Mouse (Mus musculus): Measurements from ENCODE around the gene Lamc1. TPM values are rescaled to one million over a fixed set of nuclear protein-coding genes. Genes with fewer than 3 reads are reported as not detected.

Lamc1 gene
- polyA plus RNA-seq, 1 experiment from 2014 or later: 104 TPM

DNA sequence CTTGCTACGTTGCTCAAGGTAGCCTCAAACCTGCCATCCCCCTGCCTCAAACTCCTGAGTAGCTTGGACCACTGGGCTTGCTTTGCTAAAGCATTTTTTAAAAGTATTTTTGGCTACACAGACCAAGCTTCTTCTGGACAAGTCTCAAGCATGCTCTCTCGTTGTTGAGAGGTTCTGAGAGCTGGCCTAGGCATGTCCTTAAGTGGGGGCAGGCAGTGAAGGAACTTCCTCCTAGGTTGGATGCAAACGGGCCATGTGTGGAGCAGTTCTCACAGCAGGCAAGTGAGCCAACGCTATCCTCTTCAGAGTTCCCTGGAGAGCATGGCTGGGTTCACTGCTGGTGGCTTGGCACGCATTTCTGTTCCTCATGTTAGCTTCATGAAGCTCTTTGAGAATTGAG lies 34.5 kb upstream of the Lamc1 start:
- no peaks in the 10 kb centered on the region for H3K9me3 ChIP-seq (ENCODE audit: control insufficient read depth, low read depth, low read length)
- no peak overlapping the region for H3K4me3 ChIP-seq (ENCODE audit: low read depth, low read length)
- ATAC-seq (ENCODE audit: insufficient number of reproducible peaks, insufficient read depth, low FRiP score, low read depth): no peak
- H3K27ac ChIP-seq (ENCODE audit: low read length): no peak overlapping the region
- H3K9ac ChIP-seq (replicated peaks; ENCODE audit: low read depth, low read length): no peak overlapping the region
- 76% methylated on average over 5 of the region's 5 CpGs for WGBS
- H3K27me3 ChIP-seq (ENCODE audit: control insufficient read depth, insufficient read depth, low read length): no peaks in the 10 kb centered on the region
- H3K4me2 ChIP-seq (replicated peaks; ENCODE audit: low read depth, low read length): no peak overlapping the region
- H3K36me3 ChIP-seq (ENCODE audit: control insufficient read depth, insufficient read depth, low read length): no peaks in the 10 kb centered on the region
- H3K4me1 ChIP-seq (ENCODE audit: control insufficient read depth, insufficient read depth, low read length): no peaks in the 10 kb centered on the region

DNA sequence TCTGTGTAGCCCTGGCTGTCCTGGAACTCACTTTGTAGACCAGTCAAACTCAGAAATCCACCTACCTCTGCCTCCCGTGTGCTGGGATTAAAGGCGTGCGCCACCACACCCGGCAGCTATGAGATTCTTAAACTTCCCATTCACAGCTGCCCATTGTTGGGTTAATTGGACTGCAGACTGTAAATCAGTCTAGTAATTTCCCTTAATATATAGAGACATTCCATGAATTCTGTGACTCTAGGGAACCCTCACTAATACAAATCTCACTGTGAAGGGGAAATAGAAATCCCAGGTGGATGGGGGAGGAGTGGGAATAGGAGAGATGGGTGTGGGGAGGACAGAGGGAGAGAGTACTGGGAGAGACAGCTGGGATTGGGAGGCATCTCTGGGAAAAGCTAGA lies 29.3 kb upstream of the Lamc1 start:
- no peaks in the 10 kb centered on the region for H3K27me3 ChIP-seq (ENCODE audit: control insufficient read depth, insufficient read depth, low read length)
- 91% methylated on average over 4 of the region's 4 CpGs for WGBS
- H3K4me1 ChIP-seq (ENCODE audit: control insufficient read depth, insufficient read depth, low read length): no peaks in the 10 kb centered on the region
- H3K36me3 ChIP-seq (ENCODE audit: control insufficient read depth, insufficient read depth, low read length): no peaks in the 10 kb centered on the region
- no peak overlapping the region for H3K4me3 ChIP-seq (ENCODE audit: low read depth, low read length)
- no peak overlapping the region for H3K27ac ChIP-seq (ENCODE audit: low read length)
- H3K9me3 ChIP-seq (ENCODE audit: control insufficient read depth, low read depth, low read length): no peaks in the 10 kb centered on the region
- no peak overlapping the region for H3K9ac ChIP-seq (replicated peaks; ENCODE audit: low read depth, low read length)
- no peak for ATAC-seq (ENCODE audit: insufficient number of reproducible peaks, insufficient read depth, low FRiP score, low read depth)
- no peak overlapping the region for H3K4me2 ChIP-seq (replicated peaks; ENCODE audit: low read depth, low read length)

DNA sequence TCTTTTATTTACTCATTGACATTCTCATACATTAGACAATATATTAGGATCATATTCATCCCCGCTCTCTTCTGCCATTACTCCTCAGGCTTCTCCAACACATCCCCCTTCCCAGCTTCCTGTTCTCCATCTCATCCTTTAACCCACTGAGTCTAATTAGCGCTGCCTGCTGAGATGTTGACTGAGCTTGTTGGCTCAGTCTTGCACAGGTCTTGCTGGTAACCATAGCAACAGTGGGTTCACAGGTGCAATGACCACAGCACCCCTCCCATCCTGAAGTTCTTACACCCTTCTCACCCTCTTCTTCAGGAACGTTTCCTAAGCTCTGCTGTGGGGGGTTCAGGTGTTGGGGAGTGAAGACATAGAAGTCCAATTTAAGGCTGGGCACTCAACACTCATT lies 28.0 kb upstream of the Lamc1 start:
- no peak overlapping the region for H3K27ac ChIP-seq (ENCODE audit: low read length)
- 0 out of 2 replicates have a peak, but pooled peaks cover 2% of the 10 kb centered on the region for H3K4me1 ChIP-seq (ENCODE audit: control insufficient read depth, insufficient read depth, low read length)
- no peak overlapping the region for H3K9ac ChIP-seq (replicated peaks; ENCODE audit: low read depth, low read length)
- no peaks in the 10 kb centered on the region for H3K27me3 ChIP-seq (ENCODE audit: control insufficient read depth, insufficient read depth, low read length)
- 54% methylated on average over 3 of the region's 3 CpGs for WGBS
- no peaks in the 10 kb centered on the region for H3K9me3 ChIP-seq (ENCODE audit: control insufficient read depth, low read depth, low read length)
- ATAC-seq (ENCODE audit: insufficient number of reproducible peaks, insufficient read depth, low FRiP score, low read depth): no peak
- H3K36me3 ChIP-seq (ENCODE audit: control insufficient read depth, insufficient read depth, low read length): no peaks in the 10 kb centered on the region
- H3K4me3 ChIP-seq (ENCODE audit: low read depth, low read length): no peak overlapping the region
- no peak overlapping the region for H3K4me2 ChIP-seq (replicated peaks; ENCODE audit: low read depth, low read length)

DNA sequence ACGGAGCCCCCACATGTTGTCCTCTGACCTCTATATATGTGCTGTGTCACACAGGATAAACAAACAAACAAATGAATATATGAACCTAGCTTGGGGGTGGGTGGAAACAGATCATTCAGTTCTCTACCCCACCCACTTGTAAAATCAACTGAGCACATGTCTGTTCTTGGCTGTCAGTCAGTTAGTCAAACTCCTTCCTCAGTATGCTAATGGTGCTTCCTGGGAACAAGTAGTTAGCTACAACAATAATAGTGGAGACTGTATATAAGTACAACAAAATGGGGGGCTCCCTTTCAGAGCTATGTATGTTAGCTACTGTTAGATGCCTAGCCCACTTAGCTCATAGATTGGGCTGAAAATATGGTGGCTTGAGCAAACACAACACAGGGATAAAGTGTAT lies 24.6 kb upstream of the Lamc1 start:
- Histone ChIP-seq H3K4me2 (replicated peaks; ENCODE audit: low read depth, low read length) (no peak overlapping the region), H3K9ac (replicated peaks; ENCODE audit: low read depth, low read length) (no peak overlapping the region), H3K36me3 (ENCODE audit: control insufficient read depth, insufficient read depth, low read length) (no peaks in the 10 kb centered on the region), H3K27ac (ENCODE audit: low read length) (no peak overlapping the region), H3K27me3 (ENCODE audit: control insufficient read depth, insufficient read depth, low read length) (no peaks in the 10 kb centered on the region), H3K9me3 (ENCODE audit: control insufficient read depth, low read depth, low read length) (no peaks in the 10 kb centered on the region), H3K4me1 (ENCODE audit: control insufficient read depth, insufficient read depth, low read length) (0 out of 2 replicates have a peak, but pooled peaks cover 7% of the 10 kb centered on the region), H3K4me3 (ENCODE audit: low read depth, low read length) (no peak overlapping the region)
- WGBS: 87% methylated on average over 1 of the region's 1 CpGs
- no peak for ATAC-seq (ENCODE audit: insufficient number of reproducible peaks, insufficient read depth, low FRiP score, low read depth)

DNA sequence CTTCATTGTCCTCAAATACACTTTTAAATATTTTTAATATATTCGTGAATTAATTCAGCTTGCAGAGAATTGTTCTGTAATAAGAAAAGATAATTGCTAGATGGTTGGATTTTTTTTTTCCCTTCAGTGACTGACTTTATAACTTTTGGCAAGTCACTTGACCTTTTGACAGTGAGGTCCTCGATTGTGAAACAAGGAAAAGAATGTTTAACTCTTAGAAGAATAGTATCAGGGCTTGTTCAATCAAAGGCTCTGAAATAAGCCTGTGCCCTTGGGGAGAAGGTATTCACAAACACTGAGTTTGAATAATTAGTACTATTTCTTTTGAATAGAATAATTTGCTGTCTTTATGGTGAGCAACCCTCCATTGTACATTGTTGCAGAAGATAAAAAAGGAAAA lies 21.9 kb upstream of the Lamc1 start:
- H3K27me3 ChIP-seq (ENCODE audit: control insufficient read depth, insufficient read depth, low read length): no peaks in the 10 kb centered on the region
- H3K9ac ChIP-seq (replicated peaks; ENCODE audit: low read depth, low read length): no peak overlapping the region
- H3K4me3 ChIP-seq (ENCODE audit: low read depth, low read length): no peak overlapping the region
- whole genome bisulfite sequencing: 41% methylated on average over 2 of the region's 2 CpGs
- H3K27ac ChIP-seq (ENCODE audit: low read length): no peak overlapping the region
- 0 out of 2 replicates have a peak, but pooled peaks cover 7% of the 10 kb centered on the region for H3K4me1 ChIP-seq (ENCODE audit: control insufficient read depth, insufficient read depth, low read length)
- no peaks in the 10 kb centered on the region; the same call in 1 of the 2 replicates for H3K9me3 ChIP-seq (ENCODE audit: control insufficient read depth, low read depth, low read length)
- no peak for ATAC-seq (ENCODE audit: insufficient number of reproducible peaks, insufficient read depth, low FRiP score, low read depth)
- H3K36me3 ChIP-seq (ENCODE audit: control insufficient read depth, insufficient read depth, low read length): no peaks in the 10 kb centered on the region
- no peak overlapping the region for H3K4me2 ChIP-seq (replicated peaks; ENCODE audit: low read depth, low read length)

DNA sequence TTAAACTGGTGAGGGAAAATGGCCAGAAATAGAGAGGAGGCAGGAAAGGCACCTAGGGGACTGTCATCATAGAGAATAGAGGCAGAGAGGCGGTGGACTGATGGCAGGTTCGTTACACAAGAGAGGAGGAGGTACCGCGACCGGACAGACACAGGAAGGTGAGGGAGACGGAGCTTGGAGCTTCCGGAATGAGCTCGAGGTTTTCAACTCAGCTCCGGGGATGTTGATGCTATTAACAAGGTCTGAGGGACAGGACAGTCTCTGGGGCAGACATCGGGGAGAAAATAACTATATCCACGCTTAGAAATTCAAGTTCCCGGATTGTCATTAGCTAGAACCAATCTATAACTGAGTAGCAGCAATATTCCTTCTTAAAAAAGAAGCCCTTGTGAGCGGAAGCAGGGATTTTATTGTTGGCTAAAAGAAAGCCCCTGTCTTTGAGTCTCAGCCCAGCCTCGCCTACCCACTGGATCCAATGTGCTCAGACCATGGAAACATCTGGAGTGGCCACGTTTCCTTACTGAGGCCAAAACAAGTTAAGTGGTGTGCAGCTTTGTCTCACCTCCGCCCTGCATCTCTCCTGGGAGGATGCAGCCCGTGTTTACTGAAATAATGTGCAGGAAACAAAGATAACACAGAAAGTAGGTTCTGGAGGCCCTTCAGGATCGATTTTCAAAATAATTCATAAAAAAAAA lies 21.3 kb upstream of the Lamc1 start:
- Histone ChIP-seq H3K27me3 (ENCODE audit: control insufficient read depth, insufficient read depth, low read length) (no peaks in the 10 kb centered on the region), H3K9ac (replicated peaks; ENCODE audit: low read depth, low read length) (no peak overlapping the region), H3K4me2 (replicated peaks; ENCODE audit: low read depth, low read length) (no peak overlapping the region), H3K4me1 (ENCODE audit: control insufficient read depth, insufficient read depth, low read length) (0 out of 2 replicates have a peak, but pooled peaks cover 7% of the 10 kb centered on the region), H3K9me3 (ENCODE audit: control insufficient read depth, low read depth, low read length) (no peaks in the 10 kb centered on the region; the same call in 1 of the 2 replicates), H3K27ac (ENCODE audit: low read length) (0 out of 2 replicates have a peak overlapping the region, but pooled peaks have one; percentile 27), H3K4me3 (ENCODE audit: low read depth, low read length) (no peak overlapping the region), H3K36me3 (ENCODE audit: control insufficient read depth, insufficient read depth, low read length) (no peaks in the 10 kb centered on the region)
- WGBS: 67% methylated on average over 18 of the region's 18 CpGs
- no peak for ATAC-seq (ENCODE audit: insufficient number of reproducible peaks, insufficient read depth, low FRiP score, low read depth)

DNA sequence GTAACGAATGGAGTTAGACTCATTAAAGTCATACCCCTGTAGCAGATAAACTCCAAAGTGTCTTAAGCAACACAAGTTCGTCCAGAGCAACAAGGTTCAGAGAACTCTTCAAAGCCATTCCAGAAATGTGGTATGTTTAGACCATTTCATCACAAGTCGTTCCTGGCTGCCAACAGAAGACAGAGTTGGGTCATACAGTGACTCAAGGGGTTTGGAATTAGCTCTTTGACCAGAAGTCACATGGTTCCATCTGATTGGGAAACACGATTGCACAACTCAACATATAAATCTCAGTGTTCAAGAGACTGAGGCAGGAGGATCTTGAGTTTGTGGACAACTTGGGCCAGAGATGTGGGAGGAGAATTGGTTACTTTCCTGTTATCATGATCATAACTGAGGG lies 18.4 kb upstream of the Lamc1 start:
- no peak overlapping the region for H3K4me2 ChIP-seq (replicated peaks; ENCODE audit: low read depth, low read length)
- no peak overlapping the region for H3K4me3 ChIP-seq (ENCODE audit: low read depth, low read length)
- H3K4me1 ChIP-seq (ENCODE audit: control insufficient read depth, insufficient read depth, low read length): 0 out of 2 replicates have a peak, but pooled peaks cover 7% of the 10 kb centered on the region
- ATAC-seq (ENCODE audit: insufficient number of reproducible peaks, insufficient read depth, low FRiP score, low read depth): no peak
- H3K36me3 ChIP-seq (ENCODE audit: control insufficient read depth, insufficient read depth, low read length): no peaks in the 10 kb centered on the region
- WGBS: 73% methylated on average over 4 of the region's 4 CpGs
- H3K27me3 ChIP-seq (ENCODE audit: control insufficient read depth, insufficient read depth, low read length): no peaks in the 10 kb centered on the region
- H3K9ac ChIP-seq (replicated peaks; ENCODE audit: low read depth, low read length): no peak overlapping the region
- H3K9me3 ChIP-seq (ENCODE audit: control insufficient read depth, low read depth, low read length): no peaks in the 10 kb centered on the region; the same call in 1 of the 2 replicates
- H3K27ac ChIP-seq (ENCODE audit: low read length): no peak overlapping the region

DNA sequence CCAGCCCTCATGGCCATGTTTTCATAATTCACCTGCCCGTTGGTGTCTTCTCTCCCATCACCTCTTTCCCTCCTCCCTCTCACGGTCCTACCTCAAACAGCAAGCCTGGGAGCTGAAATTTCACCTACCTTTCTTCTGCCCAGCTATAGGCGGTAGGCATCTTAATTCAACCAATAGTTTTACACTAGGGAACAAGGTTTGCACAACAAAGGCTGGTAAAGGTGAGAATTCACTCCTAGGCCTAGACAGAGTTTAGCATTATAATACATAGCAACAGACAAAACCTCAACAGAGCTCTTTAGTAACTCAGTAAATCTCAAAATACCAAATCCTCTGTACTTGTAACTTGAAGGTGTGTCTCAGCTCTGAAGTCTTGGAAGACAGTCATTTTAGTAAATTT lies 15.1 kb upstream of the Lamc1 start:
- H3K9ac ChIP-seq (replicated peaks; ENCODE audit: low read depth, low read length): no peak overlapping the region
- no peak overlapping the region for H3K4me3 ChIP-seq (ENCODE audit: low read depth, low read length)
- H3K4me2 ChIP-seq (replicated peaks; ENCODE audit: low read depth, low read length): no peak overlapping the region
- H3K36me3 ChIP-seq (ENCODE audit: control insufficient read depth, insufficient read depth, low read length): no peaks in the 10 kb centered on the region
- no peaks in the 10 kb centered on the region; the same call in 1 of the 2 replicates for H3K9me3 ChIP-seq (ENCODE audit: control insufficient read depth, low read depth, low read length)
- no peaks in the 10 kb centered on the region for H3K27me3 ChIP-seq (ENCODE audit: control insufficient read depth, insufficient read depth, low read length)
- 57% methylated on average over 3 of the region's 3 CpGs for WGBS
- H3K4me1 ChIP-seq (ENCODE audit: control insufficient read depth, insufficient read depth, low read length): no peaks in the 10 kb centered on the region
- ATAC-seq (ENCODE audit: insufficient number of reproducible peaks, insufficient read depth, low FRiP score, low read depth): no peak
- no peak overlapping the region for H3K27ac ChIP-seq (ENCODE audit: low read length)

DNA sequence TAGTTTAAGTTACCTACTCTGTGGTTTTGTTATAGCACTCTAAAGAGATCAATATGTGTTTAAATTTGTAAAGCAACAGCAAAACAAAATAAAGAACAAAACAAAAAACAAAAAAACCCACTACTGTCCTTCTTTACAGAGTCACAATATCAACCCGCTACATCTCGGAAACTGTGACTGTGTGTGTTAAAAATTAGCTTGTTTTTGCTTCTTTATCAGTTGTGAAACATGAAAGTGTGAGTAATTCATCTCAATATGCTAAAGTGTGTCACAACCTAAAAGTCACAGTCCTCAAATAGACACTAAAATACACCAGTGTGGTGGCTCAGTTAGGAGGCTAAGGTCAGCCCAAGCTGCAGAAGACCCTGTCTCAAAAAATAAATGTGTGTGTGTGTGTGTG lies 14.5 kb upstream of the Lamc1 start:
- 95% methylated on average over 2 of the region's 2 CpGs for WGBS

More for the DNA sequence above, 14.5 kb upstream of the Lamc1 start:
- no peaks in the 10 kb centered on the region for H3K36me3 ChIP-seq (ENCODE audit: control insufficient read depth, insufficient read depth, low read length)
- no peak for ATAC-seq (ENCODE audit: insufficient number of reproducible peaks, insufficient read depth, low FRiP score, low read depth)
- no peaks in the 10 kb centered on the region for H3K4me1 ChIP-seq (ENCODE audit: control insufficient read depth, insufficient read depth, low read length)
- H3K27ac ChIP-seq (ENCODE audit: low read length): no peak overlapping the region
- no peak overlapping the region for H3K4me2 ChIP-seq (replicated peaks; ENCODE audit: low read depth, low read length)
- H3K9ac ChIP-seq (replicated peaks; ENCODE audit: low read depth, low read length): no peak overlapping the region
- no peaks in the 10 kb centered on the region; the same call in 1 of the 2 replicates for H3K9me3 ChIP-seq (ENCODE audit: control insufficient read depth, low read depth, low read length)
- no peaks in the 10 kb centered on the region for H3K27me3 ChIP-seq (ENCODE audit: control insufficient read depth, insufficient read depth, low read length)
- no peak overlapping the region for H3K4me3 ChIP-seq (ENCODE audit: low read depth, low read length)
